Mouse (Mus musculus): ENCODE measurements around the gene Slc25a21.

The Slc25a21 gene

DNA sequence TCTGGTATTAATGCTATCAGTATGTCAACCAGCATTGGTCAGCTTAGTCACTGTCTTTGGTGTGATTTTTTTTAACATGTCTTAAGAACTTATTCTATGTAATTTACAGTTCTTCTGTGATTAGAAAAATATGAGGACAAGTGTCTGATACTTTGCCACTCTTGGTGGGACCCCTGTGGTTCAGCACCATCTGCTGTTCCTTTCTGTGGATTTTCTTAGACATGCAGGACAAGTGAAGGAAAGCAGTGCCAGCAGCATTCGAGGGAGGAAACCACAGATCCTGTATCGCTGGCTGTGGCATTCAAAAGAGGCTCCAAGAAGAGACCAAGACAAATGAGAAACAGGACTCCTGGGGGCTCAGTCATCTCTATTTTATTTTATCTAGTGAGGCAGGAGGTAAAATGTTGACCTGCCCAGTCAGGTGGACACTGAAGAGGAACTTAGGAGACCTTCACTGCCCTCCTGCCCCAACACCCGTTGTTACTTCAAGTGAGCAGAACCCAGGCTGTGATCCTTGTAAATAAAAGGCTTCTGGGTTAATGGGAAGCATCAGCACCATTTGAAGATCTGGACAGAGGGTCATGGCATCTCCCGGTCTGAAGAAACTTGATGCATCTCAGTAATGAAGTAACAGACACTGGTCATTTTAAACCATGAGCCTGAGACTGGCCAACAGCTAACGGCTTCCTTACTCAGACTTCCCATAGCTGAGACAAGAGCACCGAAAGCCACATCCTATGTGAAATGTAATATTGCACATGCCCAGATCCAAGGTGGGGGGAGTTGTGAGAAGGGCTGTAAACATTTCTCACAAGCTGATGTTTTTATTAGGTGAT, 306.2 kb downstream of the Slc25a21 start:
- no peak for DNase-seq (ENCODE audit: low spot score in 2 of 2)

GRCm38 (mm10) chr12:56877796-56878195, 319.5 kb downstream of the Slc25a21 start:
- DNase-seq (ENCODE audit: low spot score in 2 of 2), result no peak

GRCm38 (mm10) chr12:56876549-56876948, 320.7 kb downstream of the Slc25a21 start:
- DNase-seq (ENCODE audit: low spot score in 2 of 2), result no peak

DNA sequence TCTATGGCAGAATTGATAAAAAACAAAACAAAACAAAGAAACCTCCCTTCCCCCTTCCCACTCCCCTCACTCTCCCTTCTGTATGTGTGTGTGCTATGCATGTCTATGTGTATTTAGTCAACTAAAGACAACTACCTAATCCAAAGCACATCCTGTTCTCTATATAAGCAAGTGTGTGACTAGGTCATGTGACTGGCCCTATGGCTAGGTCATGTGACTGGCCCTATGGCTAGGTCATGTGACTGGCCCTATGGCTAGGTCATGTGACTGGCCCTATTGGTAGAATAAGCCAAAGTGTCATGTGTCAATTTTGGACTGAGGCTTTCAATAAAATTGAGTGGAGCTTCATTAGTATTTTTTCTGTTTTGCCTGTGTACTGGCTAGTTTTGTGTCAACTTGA, 324.1 kb downstream of the Slc25a21 start:
- no peak for DNase-seq (ENCODE audit: low spot score in 2 of 2)

GRCm38 (mm10) chr12:56870569-56870968, 326.7 kb downstream of the Slc25a21 start:
- no peak for DNase-seq (ENCODE audit: low spot score in 2 of 2)

DNA sequence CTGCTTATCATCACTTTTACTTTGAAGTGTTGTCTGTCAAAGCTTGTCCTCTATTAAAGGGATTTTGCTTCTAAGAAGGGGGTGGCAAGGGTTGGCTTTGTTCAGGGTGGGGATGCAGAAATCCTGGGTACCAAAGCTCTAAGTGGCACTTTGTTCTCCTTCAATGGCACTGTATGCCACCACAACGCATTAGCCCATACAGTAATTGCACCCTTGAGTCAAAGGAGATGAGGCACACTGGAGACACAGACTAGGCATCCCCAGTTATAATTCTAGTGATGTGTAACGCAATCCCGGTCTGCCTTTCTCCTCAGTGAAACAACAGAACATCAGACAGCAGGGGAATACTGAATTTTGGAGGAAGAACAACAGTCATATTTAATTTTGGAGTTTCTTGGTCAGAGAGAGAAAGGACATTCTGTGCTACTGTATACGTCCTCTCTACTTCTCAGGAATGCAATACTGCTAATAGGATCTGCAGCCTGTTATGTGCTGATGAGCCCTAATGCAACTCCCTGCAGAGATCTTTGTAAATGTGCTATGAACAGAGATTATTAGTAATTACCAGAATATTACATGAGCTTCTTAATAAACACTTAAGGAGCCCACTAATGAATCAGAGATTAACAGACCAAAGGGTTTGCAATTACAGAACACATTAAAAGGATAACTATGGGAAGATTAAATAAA, 333.3 kb downstream of the Slc25a21 start:
- DNase-seq (ENCODE audit: low spot score in 2 of 2), result no peak

DNA sequence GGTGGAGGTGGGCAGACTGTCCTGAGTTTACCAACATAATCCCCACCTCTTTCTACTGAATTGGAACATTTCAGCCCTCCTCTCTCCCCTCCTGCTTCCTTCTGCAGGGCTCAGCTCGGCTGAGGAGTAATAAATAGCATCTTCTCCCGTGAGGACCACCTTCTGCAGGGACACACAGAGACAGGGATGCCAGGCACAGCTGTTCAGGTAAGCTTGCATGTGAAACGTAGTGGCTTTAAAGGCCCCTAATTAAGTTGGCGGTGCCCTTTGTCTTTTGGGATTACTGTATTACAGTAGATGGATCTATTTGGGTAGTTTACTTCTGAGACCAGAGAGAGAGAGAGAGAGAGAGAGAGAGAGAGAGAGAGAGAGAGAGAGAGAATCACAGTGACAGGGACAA, 344.6 kb downstream of the Slc25a21 start:
- DNase-seq (ENCODE audit: low spot score in 2 of 2), result no peak

DNA sequence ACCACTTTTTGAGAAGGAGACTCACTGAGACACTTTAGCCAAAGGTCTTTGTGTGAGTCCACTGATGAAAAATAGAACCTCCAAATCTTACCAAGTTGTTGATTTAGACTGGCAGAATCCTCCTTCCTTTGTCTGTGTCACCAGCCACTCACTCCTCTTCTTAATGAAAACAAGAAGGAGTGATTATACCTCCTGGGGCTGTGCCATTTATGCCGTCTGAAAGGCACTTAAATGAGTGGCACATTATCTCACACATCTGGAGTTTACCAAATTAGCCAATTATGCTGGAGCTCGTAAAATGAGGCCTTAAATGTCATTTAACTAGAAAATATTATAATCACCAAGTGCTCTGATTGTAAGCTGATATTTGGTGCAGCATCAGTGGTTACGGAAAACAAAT, 345.8 kb downstream of the Slc25a21 start:
- DNase-seq (ENCODE audit: low spot score in 2 of 2), result no peak

GRCm38 (mm10) chr12:56829945-56830344, 367.3 kb downstream of the Slc25a21 start:
- no peak for DNase-seq (ENCODE audit: low spot score in 2 of 2)

- DNase-seq (ENCODE audit: low spot score in 2 of 2), result no peak
These were observed 367.8 kb downstream of the Slc25a21 start for GRCm38 (mm10) chr12:56829455-56829883.

DNA sequence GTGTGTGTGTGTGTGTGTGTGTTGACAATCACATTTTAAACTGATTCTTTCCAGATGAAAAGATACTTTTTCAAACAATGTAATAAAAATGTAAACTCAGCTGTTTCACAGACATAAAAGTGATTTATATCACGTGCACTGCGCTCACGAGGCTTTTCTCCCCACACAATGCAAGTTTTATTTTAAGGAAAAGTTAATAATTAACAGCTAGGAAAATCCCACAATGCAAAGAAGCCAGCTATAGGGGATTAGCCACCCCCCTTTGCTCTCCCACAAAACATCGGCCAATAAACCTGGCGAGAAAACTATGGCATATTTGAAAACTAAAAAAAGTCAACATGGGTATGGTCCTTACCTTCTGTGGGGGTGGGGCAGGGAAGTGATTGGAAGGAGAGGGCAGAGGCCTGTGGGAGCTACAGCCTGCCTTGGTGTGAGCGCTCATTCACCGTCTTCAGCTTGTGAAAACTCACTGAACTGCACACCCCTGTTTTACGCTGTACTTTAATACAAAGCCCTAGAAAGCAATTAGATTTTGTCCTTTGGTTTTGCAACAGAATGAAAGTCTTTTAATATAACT, 369.4 kb downstream of the Slc25a21 start:
- DNase-seq (ENCODE audit: low spot score in 2 of 2), result no peak

GRCm38 (mm10) chr12:56824688-56825087, 372.6 kb downstream of the Slc25a21 start:
- no peak for DNase-seq (ENCODE audit: low spot score in 2 of 2)

DNA sequence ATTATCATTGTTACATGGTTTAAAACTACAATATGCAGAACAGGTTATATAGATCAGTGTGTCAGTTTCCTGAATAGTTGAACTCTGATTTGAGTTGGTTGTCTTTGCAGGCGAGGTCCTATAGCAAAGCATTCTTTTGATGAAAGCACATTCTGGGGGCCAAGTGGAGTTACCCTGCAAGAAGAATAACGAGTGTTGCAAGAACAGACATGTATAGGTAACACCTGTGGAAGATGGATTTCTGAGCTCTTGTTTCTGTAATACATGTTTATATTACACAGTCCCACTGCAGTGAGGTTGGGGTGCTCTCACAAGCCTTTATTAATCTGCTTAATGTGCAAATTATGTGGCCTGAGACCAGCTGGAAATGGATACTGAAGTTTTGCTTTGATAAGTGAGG, 375.1 kb downstream of the Slc25a21 start:
- DNase-seq (ENCODE audit: low spot score in 2 of 2), result no peak

GRCm38 (mm10) chr12:56820604-56821003, 376.7 kb downstream of the Slc25a21 start:
- no peak for DNase-seq (ENCODE audit: low spot score in 2 of 2)

- no peak for DNase-seq (ENCODE audit: low spot score in 2 of 2)
These were observed 389.8 kb downstream of the Slc25a21 start for GRCm38 (mm10) chr12:56807483-56807882.

DNA sequence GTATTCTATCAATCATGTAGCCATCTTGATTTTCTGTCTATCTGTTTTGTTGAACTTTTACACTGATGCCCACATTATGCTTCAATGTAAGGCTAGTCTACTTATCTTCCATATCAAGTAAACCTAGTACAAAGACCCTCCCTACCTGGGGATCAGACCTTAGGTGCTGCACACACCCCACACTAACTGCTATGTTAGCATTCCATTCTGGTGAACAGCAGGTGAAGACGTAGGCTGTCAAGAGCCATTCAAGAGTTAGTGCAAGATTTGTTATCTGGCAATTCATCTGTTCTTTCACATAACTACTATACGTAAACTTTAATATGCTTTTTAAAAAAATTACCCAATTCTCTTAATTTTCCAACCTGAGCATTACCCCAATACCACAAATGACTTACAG, 390.2 kb downstream of the Slc25a21 start:
- no peak for DNase-seq (ENCODE audit: low spot score in 2 of 2)

DNA sequence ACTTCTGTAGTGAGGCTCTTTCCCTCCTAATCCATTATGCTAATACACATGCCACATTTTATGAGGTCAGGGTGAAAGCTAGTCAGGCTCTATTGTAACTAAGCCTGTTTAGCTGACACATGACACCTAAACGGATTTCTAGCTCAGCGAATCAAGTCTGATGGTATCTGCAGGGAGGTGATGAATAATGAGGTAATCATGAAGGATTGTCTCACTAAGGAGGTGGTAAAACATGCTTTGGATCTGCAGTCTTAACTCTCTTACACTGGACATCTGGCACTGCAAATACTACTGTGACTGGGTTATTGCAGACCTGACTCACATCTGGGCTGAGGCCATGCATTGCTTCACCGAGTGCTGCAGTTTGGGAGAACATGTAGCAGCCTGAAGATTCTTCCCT, 392.8 kb downstream of the Slc25a21 start:
- no peak for DNase-seq (ENCODE audit: low spot score in 2 of 2)

GRCm38 (mm10) chr12:56798641-56799415, 398.4 kb downstream of the Slc25a21 start:
- no peak for DNase-seq (ENCODE audit: low spot score in 2 of 2)

DNA sequence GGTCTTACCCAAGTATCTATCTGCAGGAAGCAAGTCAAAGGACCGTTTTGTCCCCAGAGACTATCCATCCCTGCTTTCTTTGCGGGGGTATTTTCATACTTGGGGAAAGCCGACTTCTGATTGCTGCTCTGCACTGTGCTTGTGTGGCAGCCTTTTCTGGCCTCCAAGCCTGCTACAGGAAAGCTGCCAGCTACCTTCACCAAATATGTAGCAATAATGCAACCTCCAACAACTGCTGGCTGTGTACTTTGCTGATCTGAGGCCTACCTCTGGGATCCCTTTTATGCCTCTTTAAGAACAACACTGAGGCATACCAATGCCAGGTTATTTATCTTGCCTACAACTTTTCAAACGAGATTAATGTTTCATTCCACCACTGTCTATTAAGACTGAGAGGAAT, 408.0 kb downstream of the Slc25a21 start:
- no peak for DNase-seq (ENCODE audit: low spot score in 2 of 2)

DNA sequence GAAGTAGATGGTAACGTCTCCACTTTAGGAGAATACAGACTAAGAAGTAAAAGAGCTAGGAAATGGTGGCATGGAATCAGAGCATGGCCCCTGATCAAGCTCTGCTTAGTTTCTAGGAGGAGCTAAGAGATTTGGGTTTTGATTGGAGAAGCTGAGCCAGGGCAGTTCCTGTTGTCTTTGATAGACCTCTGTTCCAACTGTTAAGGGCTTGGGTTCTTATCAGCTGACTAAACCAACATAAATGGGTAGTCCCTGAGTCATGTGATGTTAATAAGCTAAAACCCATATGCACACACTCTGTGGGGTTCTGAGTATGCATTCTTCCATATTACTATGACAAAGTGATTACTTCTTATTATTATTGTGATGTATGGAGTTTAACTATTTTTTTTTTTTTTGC, 412.0 kb downstream of the Slc25a21 start:
- DNase-seq (ENCODE audit: low spot score in 2 of 2), result no peak

- DNase-seq (ENCODE audit: low spot score in 2 of 2), result no peak
These were observed 416.1 kb downstream of the Slc25a21 start for GRCm38 (mm10) chr12:56781196-56781595.

GRCm38 (mm10) chr12:56779621-56780020, 417.7 kb downstream of the Slc25a21 start:
- no peak for DNase-seq (ENCODE audit: low spot score in 2 of 2)

All from spleen, postnatal 14 days (tissue).